Mouse (Mus musculus): Measurements from ENCODE around the gene Rbms3. TPM values are rescaled to one million over a fixed set of nuclear protein-coding genes. Genes with fewer than 3 reads are reported as not detected.

The Rbms3 gene
- total and polyA plus RNA-seq, 2 experiments from 2014 or later, result 56.3 to 77.9 TPM

DNA sequence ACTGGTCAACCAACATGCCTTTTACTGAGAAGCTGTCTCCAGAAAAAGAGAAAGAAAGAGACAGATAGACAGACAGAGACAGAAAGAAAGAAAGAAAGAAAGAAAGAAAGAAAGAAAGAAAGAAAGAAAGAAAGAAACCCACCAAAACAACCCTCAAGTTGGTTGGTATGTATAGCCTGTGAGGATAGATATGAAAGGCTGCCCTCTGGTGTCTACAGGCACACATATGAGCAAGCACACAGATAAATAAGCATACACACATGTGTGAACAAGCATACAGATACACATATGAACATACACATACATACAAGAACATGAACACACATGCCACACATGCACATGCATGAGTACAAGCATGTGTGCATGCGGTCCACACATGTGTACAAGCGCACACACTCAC is 199.0 kb downstream of the Rbms3 start:
- peak; percentile 44; the same call in 1 of the 2 replicates for TF ChIP-seq CTCF (IDR thresholded peaks at IDR 0.05; ENCODE audit: low read depth)
- no peaks in the 10 kb centered on the region for H3K4me1 ChIP-seq (ENCODE audit: insufficient read depth, low read length)
- no peak for ATAC-seq
- WGBS, result 97% methylated on average over 2 of the region's 2 CpGs
- H3K4me3 ChIP-seq (ENCODE audit: low read length), result no peak overlapping the region
- no peaks in the 10 kb centered on the region for H3K27me3 ChIP-seq (ENCODE audit: insufficient read depth, low read length)
- H3K27ac ChIP-seq, result no peak overlapping the region
- peak; percentile 31 for DNase-seq (ENCODE audit: low spot score)
- H3K36me3 ChIP-seq (ENCODE audit: insufficient read depth, low read length), result no peaks in the 10 kb centered on the region
- H3K9ac ChIP-seq (replicated peaks; ENCODE audit: low read length), result no peak overlapping the region
- H3K4me2 ChIP-seq (ENCODE audit: low read depth, low read length), result no peak overlapping the region
- H3K9me3 ChIP-seq (ENCODE audit: low read length), result no peaks in the 10 kb centered on the region

DNA sequence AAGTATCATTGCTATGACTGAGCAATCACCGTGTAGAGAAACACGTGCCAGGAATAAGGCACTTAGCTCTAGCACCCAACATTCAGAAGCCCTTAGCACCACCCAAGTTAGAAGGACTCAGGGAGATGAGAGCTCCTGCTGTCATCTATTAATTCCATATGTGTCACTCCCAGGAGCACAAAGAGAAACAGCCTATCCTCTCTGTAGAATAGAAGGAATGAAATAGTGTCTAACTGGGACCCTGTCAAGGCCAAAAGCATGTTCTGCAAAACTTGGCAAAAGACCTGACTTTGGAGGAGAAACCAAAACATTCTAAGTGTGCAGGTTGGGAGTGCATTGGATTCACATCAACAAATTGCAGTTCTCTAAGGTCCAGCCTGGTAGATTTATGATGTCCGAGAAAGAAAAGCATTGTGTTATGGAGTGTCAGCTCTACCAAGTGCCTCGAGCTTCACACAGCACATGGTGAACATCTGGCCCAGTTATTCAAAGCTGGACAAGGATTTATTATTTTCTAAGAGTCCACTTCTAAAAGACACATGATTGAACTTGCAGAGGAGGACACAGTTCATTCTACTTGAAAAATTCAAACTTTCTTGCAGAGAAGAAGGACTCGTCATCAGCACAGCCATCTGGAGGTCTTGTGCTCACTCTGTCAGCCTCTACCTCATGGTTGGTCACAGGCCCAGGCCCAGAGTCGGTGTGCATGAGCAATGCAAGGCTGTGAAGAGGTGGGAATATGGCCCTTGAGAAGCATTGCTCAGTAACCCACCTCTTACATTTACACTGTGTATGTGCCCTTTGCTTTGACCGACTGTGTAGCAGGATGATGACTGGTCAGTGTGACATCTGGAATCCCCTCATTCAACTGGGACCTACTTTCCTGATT is 200.3 kb downstream of the Rbms3 start:
- H3K4me2 ChIP-seq (ENCODE audit: low read depth, low read length), result no peak overlapping the region

DNA sequence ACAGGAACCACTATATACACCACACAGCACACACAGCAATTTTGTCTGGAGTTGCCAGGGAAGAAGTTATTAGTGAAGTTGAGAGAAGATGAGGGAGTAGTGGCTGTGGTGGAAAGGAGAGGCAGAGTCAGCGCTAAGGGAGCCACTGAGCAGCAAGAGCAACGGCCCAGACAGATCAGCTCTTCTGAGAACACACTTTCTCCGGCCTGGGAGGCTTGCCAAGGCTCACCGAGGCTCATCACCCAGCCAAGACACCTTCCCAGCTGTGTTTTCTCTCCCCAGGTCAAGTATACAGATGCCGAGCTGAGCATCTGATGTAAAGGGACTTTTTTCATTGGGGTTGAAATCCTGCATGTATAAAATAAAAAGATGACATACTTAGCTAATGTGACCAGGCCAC is 206.5 kb downstream of the Rbms3 start:
- no peak overlapping the region for H3K4me2 ChIP-seq (ENCODE audit: low read depth, low read length)
- H3K9ac ChIP-seq (replicated peaks; ENCODE audit: low read length), result no peak overlapping the region
- H3K9me3 ChIP-seq (ENCODE audit: low read length), result no peaks in the 10 kb centered on the region
- whole genome bisulfite sequencing, result 56% methylated on average over 5 of the region's 5 CpGs
- TF ChIP-seq CTCF (IDR thresholded peaks at IDR 0.05; ENCODE audit: low read depth), result no peak
- no peak for ATAC-seq
- no peak overlapping the region for H3K27ac ChIP-seq
- no peak for DNase-seq (ENCODE audit: low spot score)
- H3K4me1 ChIP-seq (ENCODE audit: insufficient read depth, low read length), result no peaks in the 10 kb centered on the region
- no peaks in the 10 kb centered on the region for H3K27me3 ChIP-seq (ENCODE audit: insufficient read depth, low read length)
- no peak overlapping the region for H3K4me3 ChIP-seq (ENCODE audit: low read length)
- no peaks in the 10 kb centered on the region for H3K36me3 ChIP-seq (ENCODE audit: insufficient read depth, low read length)

More for the DNA sequence above, 200.3 kb downstream of the Rbms3 start:
- no peaks in the 10 kb centered on the region for H3K27me3 ChIP-seq (ENCODE audit: insufficient read depth, low read length)
- no peak overlapping the region for H3K4me3 ChIP-seq (ENCODE audit: low read length)
- no peaks in the 10 kb centered on the region for H3K36me3 ChIP-seq (ENCODE audit: insufficient read depth, low read length)
- TF ChIP-seq CTCF (IDR thresholded peaks at IDR 0.05; ENCODE audit: low read depth), result no peak
- no peak overlapping the region for H3K9ac ChIP-seq (replicated peaks; ENCODE audit: low read length)
- no peak for DNase-seq (ENCODE audit: low spot score)
- H3K27ac ChIP-seq, result no peak overlapping the region
- no peak for ATAC-seq
- WGBS, result 89% methylated on average over 7 of the region's 7 CpGs
- no peaks in the 10 kb centered on the region for H3K9me3 ChIP-seq (ENCODE audit: low read length)
- no peaks in the 10 kb centered on the region for H3K4me1 ChIP-seq (ENCODE audit: insufficient read depth, low read length)

DNA sequence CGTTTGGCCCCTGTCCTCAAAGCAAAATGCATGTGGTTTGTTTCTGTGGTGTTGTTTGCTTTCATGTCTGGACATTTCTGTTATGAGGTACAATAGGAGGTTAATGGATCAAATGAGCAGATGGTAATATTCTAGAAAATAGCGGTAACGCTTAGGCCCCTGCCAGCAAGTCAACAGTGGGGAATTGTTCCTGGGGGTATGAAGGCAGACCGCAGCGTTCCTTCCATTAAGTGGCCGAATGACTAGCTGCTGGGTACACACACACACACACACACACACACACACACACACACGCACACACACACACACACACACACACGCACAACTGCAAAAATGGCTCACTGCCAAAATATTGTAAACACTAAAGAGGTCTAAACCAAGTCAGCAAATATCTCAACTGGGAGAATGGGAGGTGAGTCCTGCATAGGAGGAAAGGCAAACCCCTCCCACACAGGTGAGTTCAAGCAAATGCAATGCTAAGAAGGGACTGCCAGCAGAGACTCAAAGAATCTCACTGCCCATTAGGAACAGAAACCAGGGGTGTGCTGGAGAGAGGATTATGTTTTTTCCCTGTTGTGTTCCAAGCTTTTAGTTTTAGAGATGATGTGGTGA is 209.7 kb downstream of the Rbms3 start:
- DNase-seq (ENCODE audit: low spot score), result no peak
- no peaks in the 10 kb centered on the region for H3K4me1 ChIP-seq (ENCODE audit: insufficient read depth, low read length)

DNA sequence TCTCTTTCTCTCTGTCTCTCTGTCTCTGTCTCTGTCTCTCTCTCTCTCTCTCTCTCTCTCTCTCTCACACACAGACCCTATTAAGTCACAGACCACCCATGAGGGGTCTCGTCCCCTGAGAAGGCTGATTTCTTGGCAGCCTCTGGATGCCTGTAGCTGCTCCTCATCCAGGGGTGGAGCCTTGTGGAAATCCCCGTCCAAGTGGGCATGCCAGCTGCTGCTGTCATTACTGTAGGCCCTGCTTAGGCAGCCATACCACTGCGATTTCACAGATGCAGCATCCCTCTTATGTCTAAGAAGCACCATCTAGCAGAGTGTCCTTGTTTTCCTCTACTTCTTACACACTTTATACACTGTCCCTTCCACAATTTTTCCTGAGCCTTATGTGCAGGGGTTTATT is 216.5 kb downstream of the Rbms3 start:
- WGBS, result 34% methylated on average over 3 of the region's 3 CpGs
- Histone ChIP-seq H3K4me2 (ENCODE audit: low read depth, low read length) (no peak overlapping the region), H3K27me3 (ENCODE audit: insufficient read depth, low read length) (no peaks in the 10 kb centered on the region), H3K27ac (no peak overlapping the region), H3K4me1 (ENCODE audit: insufficient read depth, low read length) (no peaks in the 10 kb centered on the region), H3K36me3 (ENCODE audit: insufficient read depth, low read length) (no peaks in the 10 kb centered on the region), H3K9me3 (ENCODE audit: low read length) (no peaks in the 10 kb centered on the region), H3K4me3 (ENCODE audit: low read length) (no peak overlapping the region), H3K9ac (replicated peaks; ENCODE audit: low read length) (no peak overlapping the region)
- ATAC-seq, result no peak
- DNase-seq (ENCODE audit: low spot score), result peak; percentile 26
- TF ChIP-seq CTCF (IDR thresholded peaks at IDR 0.05; ENCODE audit: low read depth), result no peak

More for the DNA sequence above, 209.7 kb downstream of the Rbms3 start:
- H3K27ac ChIP-seq, result no peak overlapping the region
- WGBS, result 52% methylated on average over 8 of the region's 8 CpGs
- no peak overlapping the region for H3K9ac ChIP-seq (replicated peaks; ENCODE audit: low read length)
- no peaks in the 10 kb centered on the region for H3K27me3 ChIP-seq (ENCODE audit: insufficient read depth, low read length)
- no peak overlapping the region for H3K4me3 ChIP-seq (ENCODE audit: low read length)
- ATAC-seq, result no peak
- no peaks in the 10 kb centered on the region for H3K36me3 ChIP-seq (ENCODE audit: insufficient read depth, low read length)
- TF ChIP-seq CTCF (IDR thresholded peaks at IDR 0.05; ENCODE audit: low read depth), result no peak
- no peaks in the 10 kb centered on the region for H3K9me3 ChIP-seq (ENCODE audit: low read length)
- H3K4me2 ChIP-seq (ENCODE audit: low read depth, low read length), result no peak overlapping the region

DNA sequence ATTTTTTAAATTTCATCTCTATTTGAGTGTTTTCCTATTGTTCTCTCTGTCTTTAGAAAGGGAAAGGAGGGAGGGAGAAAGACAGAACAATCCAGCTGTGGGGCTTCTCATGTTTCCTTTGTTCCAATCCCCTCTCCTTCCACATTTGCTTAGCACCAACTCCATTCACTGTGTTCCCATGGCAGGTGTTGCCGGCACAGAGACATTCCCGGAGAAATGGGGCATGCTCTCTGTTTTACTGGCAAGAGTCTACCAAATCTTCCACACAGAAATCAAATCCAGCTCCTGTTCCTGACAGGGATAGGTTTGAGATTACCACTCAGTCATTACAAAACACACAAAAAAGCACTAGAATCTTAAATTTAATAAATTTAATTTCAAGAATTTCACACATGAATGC is 217.1 kb downstream of the Rbms3 start:
- H3K9me3 ChIP-seq (ENCODE audit: low read length), result no peaks in the 10 kb centered on the region
- 17% methylated on average over 2 of the region's 2 CpGs for WGBS
- H3K27me3 ChIP-seq (ENCODE audit: insufficient read depth, low read length), result no peaks in the 10 kb centered on the region
- H3K36me3 ChIP-seq (ENCODE audit: insufficient read depth, low read length), result no peaks in the 10 kb centered on the region
- H3K4me2 ChIP-seq (ENCODE audit: low read depth, low read length), result no peak overlapping the region
- H3K27ac ChIP-seq, result no peak overlapping the region
- H3K4me3 ChIP-seq (ENCODE audit: low read length), result no peak overlapping the region
- no peak for ATAC-seq
- TF ChIP-seq CTCF (IDR thresholded peaks at IDR 0.05; ENCODE audit: low read depth), result no peak
- H3K9ac ChIP-seq (replicated peaks; ENCODE audit: low read length), result no peak overlapping the region
- no peaks in the 10 kb centered on the region for H3K4me1 ChIP-seq (ENCODE audit: insufficient read depth, low read length)
- DNase-seq (ENCODE audit: low spot score), result no peak

DNA sequence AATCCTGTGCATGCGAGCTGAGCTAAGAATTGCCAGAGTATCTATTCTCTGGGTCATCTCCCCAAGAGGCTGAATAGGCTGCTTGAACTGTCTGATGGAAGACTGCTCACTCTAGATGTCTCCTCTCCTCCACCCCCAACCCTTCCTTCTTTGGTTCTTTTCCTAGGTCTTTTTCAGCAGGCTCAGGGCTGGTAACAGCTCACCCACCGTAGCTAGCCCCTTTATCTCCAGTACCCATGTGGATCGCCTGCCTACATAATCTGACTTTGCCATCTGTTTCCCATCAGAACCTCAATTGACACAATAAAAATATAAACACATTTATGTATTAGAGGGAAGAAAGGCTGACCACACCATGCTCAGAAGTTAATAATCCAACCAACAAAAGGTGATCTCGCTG is 225.1 kb downstream of the Rbms3 start:
- Histone ChIP-seq H3K4me1 (ENCODE audit: insufficient read depth, low read length) (no peaks in the 10 kb centered on the region), H3K4me2 (ENCODE audit: low read depth, low read length) (no peak overlapping the region), H3K9ac (replicated peaks; ENCODE audit: low read length) (no peak overlapping the region), H3K27ac (no peak overlapping the region), H3K27me3 (ENCODE audit: insufficient read depth, low read length) (no peaks in the 10 kb centered on the region), H3K9me3 (ENCODE audit: low read length) (no peaks in the 10 kb centered on the region), H3K36me3 (ENCODE audit: insufficient read depth, low read length) (no peaks in the 10 kb centered on the region), H3K4me3 (ENCODE audit: low read length) (no peak overlapping the region)
- ATAC-seq, result no peak
- DNase-seq (ENCODE audit: low spot score), result no peak
- TF ChIP-seq CTCF (IDR thresholded peaks at IDR 0.05; ENCODE audit: low read depth), result no peak
- 81% methylated on average over 4 of the region's 4 CpGs for WGBS
